Mouse (Mus musculus) urinary bladder, postnatal 4 days (tissue): ENCODE data around the gene Flot2.

Experiments
- DNase-seq, 2 experiments: peaks; one replicate each; pipeline ENCODE4 v3.0.0; 2021 to 2022; ENCODE audit warnings: low spot score in 2 of 2

Flot2 gene

DNA sequence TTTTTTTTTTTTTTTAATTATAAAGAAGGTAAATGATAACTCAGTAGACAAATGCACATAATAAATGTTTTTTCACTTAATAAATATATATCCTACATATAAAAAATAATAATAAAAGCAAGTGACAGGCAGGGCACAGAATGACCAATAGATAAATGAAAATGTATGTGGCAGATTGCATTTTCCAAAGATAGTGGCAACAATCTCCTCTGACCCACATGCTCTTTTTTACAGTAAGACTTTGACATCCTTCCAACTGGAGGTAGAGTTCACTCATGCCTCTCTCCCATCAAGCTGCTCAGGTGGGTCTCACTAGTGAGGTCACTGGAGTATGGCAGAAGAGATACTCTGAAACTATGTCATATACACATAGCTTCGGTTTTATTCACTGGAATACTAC lies 24.8 kb downstream of the Flot2 start:
- DNase-seq: no peak

DNA sequence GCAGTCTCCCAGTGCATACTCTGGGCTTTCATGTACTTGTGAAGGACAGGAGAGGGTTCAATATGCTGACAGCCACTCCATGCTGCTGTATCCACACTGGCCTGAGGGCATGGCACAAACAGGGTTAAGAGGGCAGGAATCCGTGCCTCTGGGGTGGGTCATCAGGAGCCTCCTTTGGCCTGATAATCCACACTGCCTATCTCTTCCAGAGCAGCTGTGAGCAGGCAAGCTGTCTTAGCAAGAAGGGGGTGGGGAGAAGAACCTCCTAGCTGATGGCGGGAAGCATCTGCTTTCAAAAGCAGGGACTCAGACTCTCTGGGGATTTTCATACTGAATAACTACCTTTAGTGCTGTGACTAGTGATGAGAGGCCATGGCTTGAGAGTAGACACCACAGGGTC lies 28.2 kb downstream of the Flot2 start:
- DNase-seq: no peak

GRCm38 (mm10) chr11:78066641-78067040 lies 28.9 kb downstream of the Flot2 start:
- no peak for DNase-seq

- DNase-seq: no peak
Measured at GRCm38 (mm10) chr11:78067566-78067965, 29.8 kb downstream of the Flot2 start.

DNA sequence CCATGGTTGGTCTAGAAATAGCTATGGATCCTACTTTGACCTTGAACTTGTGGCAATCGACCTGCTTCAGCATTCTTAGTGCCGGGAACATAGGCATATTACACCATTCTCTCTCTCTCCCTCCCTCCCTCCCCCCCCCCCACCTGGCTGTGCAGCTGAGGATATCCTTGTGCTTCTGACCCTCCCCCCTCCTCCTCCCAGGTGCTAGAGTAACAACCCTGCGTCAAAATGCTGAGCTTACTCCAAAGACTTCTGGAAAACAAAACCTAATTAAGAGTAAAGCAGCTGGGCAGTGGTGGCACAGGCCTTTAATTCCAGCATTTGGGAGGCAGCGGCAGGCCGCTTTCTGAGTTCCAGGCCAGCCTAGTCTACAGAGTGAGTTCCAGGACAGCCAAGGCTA lies 31.4 kb downstream of the Flot2 start:
- DNase-seq: no peak

DNA sequence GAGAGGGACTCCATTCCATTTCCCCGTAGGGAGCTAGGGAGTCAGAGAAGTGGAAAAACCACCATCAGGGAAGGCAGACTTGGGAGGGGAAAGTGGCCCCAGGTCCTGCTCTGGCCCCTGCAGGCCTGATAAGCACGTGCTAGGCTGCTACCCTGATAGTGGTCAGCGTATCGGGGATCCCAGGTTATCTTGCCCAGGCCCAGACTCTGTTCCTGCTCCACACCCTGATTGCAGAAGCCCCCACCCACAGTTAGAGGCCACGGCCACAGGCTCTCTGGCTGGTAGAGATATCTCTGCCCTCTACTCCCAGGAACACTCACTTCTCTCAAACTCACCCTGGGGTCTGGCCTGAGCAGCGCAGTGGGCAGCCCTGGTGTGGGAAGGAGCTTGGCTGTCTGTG lies 31.9 kb downstream of the Flot2 start:
- no peak for DNase-seq

- DNase-seq: no peak
Measured at GRCm38 (mm10) chr11:78071938-78072337, 34.2 kb downstream of the Flot2 start.

GRCm38 (mm10) chr11:78072425-78073130 lies 34.8 kb downstream of the Flot2 start:
- DNase-seq: no peak

GRCm38 (mm10) chr11:78073577-78074276 lies 36.0 kb downstream of the Flot2 start:
- no peak for DNase-seq

- no peak for DNase-seq
Measured at GRCm38 (mm10) chr11:78074277-78074652, 36.5 kb downstream of the Flot2 start.

GRCm38 (mm10) chr11:78074666-78075065 lies 36.9 kb downstream of the Flot2 start:
- DNase-seq: no peak

DNA sequence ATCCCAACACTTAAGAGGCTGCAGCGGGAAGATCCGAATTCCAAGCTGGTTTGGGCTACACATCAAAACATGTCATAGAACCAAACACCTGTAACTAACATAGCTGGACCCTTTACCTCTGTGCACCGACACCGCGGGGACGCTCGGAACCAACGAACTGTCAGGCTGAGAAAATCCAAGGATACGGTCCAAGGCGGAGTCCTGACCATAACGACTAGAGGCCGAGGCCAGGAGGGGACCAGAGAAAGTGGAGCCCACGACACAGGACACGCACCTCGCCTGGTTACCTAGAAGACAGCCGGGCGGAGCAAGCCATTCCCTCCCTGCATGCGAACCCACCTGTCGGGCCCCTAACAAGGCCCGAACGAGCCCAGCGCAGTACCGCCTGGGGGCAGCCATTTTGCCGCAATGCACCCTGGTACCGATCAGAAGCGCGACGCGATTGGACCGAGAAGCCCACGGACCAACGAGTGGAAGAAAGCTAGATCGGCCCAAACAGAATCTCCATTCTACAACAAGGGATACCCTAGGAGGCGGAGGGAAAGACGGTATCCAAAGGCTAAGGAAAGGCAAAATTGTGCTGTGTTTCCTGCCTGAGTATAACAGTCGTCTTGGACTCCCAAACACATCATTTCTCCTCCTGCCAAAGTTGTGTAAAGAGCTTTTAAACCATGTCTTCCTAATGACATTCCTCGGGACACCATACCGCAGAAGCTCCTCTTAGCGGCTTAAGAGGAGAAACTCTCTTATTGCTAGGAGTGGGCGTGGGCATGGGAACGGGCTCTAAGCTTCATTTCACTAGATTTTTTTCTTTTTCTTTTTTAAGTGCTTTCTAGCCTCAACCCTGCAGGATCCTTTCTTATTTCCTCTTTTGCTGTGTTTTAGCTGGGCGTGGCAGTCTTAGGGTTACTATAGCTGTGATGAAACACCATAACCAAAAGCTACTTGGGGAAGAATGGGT lies 42.5 kb downstream of the Flot2 start, which contains the start of gene Eral1:
Gene Eral1, minus strand, starts transcription at position 423 of the 961 bp plus-strand sequence.
- peak; percentile 75 to 80 for DNase-seq

- no peak for DNase-seq
Measured at GRCm38 (mm10) chr11:78083595-78083994, 45.9 kb downstream of the Flot2 start.

- DNase-seq: no peak
Measured at GRCm38 (mm10) chr11:78086925-78087479, 49.3 kb downstream of the Flot2 start.

DNA sequence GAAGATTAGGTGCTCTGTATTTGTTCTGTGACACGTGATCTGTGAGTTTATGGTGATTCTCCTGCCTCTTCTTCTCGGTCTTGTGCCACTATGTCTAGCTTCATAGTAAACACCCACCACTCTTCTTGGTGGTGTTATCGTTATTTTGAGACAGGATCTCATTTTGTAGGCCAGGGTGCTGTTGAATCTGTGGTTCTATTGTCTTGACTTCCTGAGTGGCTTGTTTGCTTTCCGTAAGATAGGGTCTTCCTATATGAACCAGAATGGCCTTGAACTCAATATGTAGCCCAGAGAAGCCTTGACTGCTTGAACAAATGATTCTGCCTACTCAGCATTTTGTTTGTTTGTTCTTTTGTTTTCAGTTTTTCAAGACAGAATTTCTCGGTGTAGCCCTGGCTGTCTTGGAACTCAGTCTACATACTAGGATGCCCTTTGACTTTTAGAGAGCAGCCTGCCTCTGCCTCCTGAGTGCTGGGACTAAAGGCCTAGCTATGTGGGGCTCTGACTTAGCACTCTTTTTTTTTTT lies 50.1 kb downstream of the Flot2 start:
- no peak for DNase-seq

DNA sequence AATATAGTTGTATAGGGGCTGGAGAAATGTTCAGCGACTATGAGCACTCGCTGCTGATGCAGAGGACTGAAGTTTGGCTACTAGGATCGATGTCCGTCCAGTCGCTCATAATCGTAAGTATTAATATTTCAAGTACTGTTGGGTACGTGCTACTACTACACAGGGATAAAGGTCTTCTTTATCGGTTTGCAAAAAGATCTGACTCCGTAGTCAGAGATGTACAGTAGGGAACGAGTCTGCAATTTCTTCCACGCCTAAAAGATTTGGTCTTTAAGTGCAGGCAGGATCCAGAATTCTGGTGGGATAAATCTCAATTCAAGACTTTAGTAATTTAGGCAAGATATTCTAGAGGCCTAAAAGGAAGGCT lies 56.4 kb downstream of the Flot2 start:
- DNase-seq: no peak

DNA sequence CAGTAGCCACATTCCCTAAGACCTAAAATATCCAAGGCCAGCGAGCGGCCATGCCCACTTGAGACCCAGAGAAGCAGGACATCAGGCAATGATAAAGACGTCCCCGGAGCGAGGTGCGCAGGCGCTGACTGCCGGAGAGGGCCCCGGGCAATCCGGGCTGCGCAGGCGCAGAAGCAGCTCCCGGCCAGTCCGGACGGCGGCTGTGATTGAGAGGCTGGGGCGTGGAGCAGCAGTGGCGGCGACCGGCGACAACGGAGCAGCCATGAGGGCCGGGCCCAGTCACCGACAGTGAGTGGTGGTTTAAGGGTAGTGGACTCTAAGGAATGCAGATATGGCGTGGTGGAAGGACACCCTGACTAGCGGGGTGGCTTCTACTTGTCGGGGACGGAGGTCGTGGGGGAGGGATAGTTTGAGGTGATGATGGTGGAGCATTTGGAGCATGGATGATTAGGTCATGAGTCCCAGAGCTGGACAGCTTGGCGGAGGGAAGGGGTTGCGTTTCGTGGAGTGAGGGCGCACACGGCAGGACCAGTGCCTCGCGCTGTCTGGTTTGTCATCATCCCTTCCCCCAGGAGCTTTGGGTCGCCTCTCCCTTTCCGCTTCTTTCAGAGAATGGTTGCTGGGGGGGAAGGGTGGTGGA lies 56.9 kb downstream of the Flot2 start, which contains the start of gene Fam222b:
Gene Fam222b, plus strand, starts transcription at position 157 of the 640 bp plus-strand sequence.
- peak; percentile 91 to 93 for DNase-seq

DNA sequence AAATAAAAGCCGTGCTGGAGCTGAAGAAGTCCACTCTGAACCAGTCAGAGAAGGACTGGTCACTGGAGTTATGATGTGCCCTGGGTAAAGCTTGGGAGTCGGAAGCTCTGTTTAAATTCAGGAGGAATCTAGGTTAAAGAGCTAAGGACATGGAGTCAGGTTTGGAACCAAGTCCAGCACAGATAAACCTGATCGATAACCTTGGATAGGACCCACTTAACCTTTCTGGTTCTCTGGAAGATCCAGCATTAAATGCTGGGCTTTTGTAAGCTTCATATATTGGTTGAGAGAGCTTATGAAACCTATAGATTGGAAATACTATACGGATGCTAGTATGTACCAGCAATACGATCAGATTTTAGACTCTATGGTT lies 57.4 kb downstream of the Flot2 start:
- DNase-seq: no peak

DNA sequence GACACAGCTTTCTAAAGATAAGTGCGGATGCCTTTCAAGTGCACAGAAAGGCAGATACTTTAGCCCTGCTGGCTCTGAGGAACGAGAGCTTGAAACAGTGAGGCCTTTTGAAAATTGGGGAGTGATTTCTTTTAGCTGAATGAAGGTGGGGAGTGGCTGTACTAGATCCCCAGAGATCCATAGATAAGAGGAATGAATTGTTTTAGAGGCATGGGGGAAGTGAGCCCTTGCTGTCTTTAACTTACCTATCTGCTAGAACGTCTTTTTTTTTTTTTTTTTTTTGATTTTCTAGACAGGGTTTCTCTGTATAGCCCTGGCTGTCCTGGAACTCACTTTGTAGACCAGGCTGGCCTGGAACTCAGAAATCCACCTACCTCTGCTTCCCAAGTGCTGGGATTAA lies 59.3 kb downstream of the Flot2 start:
- no peak for DNase-seq

DNA sequence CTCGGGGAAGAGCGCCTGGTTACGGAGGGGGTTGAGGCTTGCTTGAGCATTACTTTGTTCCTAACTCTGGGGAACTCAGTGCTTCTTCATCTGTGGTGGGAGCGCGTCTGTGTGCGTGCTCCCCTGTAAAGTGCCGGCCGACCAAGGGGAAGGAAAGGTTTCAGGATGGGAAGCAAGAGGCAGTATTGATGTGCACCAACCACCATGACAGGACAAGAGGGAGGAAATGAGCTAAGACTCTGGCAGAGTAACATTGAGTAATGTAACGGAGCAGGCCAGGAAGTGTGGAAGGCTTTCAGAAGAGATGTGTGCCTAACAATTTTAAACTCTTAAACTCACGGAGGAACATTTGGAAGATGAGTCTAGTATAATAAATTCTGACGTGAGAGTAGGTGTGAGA lies 63.0 kb downstream of the Flot2 start:
- DNase-seq: no peak

GRCm38 (mm10) chr11:78102142-78102541 lies 64.4 kb downstream of the Flot2 start:
- no peak for DNase-seq
